Mouse (Mus musculus) megakaryocyte progenitor cell, adult 5-6 weeks (primary cell): ENCODE measurements at regions not wholly inside any gene's neighbourhood (a gene's known extent, or its start where the extent isn't known, plus 50 kb on each side); places are given as distances from the start of the nearest gene placed in this dataset.
"Not testable (repeated sequence)": the region's sequence is repeated elsewhere in the genome, so short reads cannot be mapped to it uniquely, and the experiment has no call there.

Experiments used
- ATAC-seq: replicated peaks from 2 replicates; pipeline ENCODE4 v1.8.0; 2016; ENCODE audit warnings: mild to moderate bottlenecking, moderate TSS enrichment, inconsistent platforms; ENCODE audit not compliant: poor library complexity

DNA sequence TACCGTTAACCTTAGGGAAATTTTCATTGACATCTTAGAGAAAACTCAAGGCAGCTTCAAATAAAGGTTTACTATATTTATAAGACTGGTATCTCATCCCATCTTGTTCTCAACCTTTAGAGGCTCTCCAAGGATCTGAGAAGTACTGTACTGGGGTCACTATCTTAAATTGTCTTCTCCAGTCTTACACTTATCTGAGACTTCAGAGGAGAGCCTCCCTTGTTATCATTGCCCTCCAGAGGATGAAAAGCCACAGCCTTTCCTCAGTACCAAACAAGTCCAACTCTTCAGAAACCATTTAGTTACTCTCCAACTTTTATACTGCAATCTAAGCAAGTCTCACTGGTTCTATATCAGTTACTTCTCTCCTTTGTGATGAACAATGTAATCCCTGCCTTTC lies 376.3 kb downstream of the Fbxo8 start:
- ATAC-seq = no peak

GRCm38 (mm10) chr8:56929076-56929475 lies 378.2 kb downstream of the Fbxo8 start:
- no peak for ATAC-seq

DNA sequence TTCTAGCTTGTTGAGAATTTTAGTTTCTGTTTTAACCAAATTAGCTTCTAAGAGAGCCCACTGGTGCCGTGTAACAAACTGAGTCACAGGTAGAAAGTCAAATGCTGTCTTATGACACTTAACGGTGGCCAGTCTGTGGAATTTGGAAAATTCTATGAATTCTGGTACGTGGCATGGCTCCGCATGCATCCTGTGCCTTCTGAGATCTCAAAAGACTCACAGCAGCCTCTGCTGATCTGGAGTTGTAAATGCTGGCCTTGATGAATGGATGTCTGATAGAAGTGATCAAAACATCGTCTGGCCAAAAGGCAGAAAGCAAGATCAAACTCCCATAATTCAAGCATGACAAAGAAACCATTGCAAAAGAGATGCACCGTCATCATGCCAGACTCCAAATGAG lies 381.5 kb downstream of the Fbxo8 start:
- ATAC-seq = no peak

GRCm38 (mm10) chr8:56962186-56962585 lies 358.6 kb upstream of the Hand2 start:
- ATAC-seq = no peak

DNA sequence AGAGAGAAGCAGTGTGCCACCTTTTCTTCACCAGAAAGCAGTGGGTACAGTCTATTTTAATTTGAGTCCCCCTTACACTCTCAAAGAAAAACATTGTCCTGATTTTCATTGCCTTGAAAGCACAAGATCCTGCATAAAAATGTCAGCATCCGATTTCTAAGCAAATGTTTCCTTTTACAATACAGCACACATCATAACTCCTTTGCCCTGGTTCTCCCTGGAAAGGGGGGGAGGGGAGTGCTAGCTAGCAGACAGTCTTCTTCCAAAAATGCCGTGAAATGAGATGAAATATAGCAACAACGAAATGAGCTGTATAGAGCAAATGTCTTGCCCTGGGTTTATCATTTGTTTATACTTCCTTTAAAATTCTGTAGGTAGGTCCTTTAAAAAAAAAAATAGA lies 350.5 kb upstream of the Hand2 start:
- ATAC-seq = no peak

GRCm38 (mm10) chr8:56978994-56979393 lies 341.8 kb upstream of the Hand2 start:
- no peak for ATAC-seq

DNA sequence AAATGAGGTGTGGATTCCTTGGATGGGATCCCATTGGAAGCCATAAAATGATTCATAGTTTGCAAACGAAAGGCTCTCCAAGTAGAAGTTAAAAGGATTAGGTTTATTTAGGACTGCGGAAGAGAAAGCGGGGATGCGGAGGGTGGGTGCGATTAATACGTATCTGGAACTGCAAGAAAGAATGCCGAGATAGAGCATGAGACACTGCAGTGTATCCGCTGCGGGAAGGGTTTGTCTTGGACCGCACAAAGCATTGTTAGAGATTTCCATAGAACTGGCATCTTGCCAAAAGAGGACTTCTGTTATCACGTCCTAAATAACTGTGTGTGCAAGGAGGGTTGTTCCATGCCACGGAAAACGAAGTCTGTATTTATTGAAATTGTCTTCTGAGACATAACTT lies 341.4 kb upstream of the Hand2 start:
- no peak for ATAC-seq

DNA sequence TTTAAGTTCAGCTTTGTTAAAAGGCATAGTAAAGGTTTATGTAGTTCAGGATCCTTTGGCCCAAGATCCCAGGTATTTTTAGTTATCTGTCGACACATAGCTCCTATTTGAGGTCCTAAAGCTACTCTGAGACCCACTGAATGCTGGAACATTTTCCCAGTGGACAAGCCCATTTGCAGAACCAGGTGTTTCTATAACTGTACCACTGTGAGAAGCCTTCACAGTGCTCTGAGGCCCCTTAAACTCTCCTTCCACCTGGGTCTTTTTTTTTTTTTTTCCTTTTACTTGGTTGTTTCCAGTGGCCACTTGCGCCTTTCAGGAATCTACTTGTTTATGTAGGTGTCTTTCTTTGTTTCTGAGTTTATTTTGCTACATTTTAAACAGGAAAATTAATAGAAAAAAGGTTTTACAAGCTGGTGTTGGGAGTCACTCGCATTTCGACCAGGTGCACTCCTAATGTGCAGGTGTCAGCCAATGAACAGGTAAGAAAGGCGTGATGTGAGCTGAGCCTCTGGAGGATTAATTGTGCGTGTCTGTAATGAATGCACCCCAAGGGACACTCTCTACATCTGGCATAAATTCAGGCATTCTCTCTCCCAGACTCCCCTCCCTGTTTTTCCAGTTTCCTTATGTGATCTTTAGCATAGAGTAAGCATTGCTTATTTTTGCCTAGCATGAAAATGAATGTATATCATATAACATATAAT lies 310.3 kb upstream of the Hand2 start:
- ATAC-seq = no peak

GRCm38 (mm10) chr8:57013813-57014320 lies 306.9 kb upstream of the Hand2 start:
- ATAC-seq = no peak

DNA sequence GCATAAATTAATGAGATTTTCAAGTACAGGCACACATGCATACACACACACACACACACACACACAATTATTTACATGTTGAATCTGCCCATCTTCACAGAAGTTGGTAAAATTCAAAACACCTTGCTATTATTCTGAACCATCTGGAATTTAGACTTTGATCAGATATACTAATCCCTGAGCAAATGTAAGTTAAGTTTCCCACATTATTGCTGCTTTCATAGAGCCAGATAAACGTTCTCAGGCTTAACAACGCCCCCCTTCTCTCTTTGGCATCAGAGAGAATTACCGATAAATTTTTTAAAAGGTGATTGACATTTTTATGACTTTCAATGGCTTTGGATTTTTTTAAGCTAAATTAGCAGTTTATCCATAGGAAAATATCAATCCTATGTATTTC lies 304.5 kb upstream of the Hand2 start:
- ATAC-seq = no peak

- ATAC-seq = not testable (repeated sequence)
These were observed 292.7 kb upstream of the Hand2 start for GRCm38 (mm10) chr8:57028096-57028495.

GRCm38 (mm10) chr8:57048490-57048889 lies 272.3 kb upstream of the Hand2 start:
- ATAC-seq = no peak

- no peak for ATAC-seq
These were observed 271.9 kb upstream of the Hand2 start for GRCm38 (mm10) chr8:57048909-57049308.

- ATAC-seq = no peak
These were observed 268.1 kb upstream of the Hand2 start for GRCm38 (mm10) chr8:57052661-57053060.

GRCm38 (mm10) chr8:57076995-57077394 lies 243.8 kb upstream of the Hand2 start:
- no peak for ATAC-seq

DNA sequence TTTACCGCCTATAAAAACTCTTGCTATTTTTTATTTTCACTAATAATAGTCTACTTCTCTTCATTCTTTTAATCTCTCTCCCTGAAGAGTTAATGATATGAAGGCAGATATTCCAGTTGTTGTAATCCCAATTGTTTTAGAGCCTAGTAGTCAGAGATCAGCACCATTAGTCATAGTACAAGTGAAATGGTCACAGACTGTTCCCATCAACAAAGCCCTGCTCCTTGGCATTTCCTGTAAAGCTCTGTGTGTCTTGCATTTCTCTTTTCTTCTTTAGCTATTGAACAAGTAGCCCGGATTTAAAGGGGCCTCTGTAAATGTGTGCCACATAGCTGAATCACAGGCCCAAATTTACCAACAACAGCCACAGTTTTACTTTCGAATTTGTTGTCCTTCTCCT lies 234.0 kb upstream of the Hand2 start:
- no peak for ATAC-seq

DNA sequence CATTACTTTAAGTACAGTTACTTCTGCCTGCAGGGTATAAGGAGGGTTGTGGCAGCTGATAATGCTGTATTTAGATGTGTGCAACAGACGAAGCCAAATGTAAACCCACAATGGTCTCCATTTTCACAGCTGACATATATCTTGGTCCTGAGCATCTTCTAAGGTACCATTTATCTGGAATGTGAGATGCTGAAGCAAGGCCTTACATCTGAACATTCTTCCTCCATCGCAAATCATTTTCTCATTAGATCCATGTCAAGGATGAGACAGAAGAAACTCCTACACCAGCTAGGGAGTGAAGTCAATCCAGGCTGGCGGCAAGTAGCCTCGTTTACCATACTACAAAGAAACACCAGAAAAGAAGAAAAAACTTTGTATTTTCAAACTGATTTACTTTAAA lies 228.4 kb upstream of the Hand2 start:
- no peak for ATAC-seq

- no peak for ATAC-seq
These were observed 225.6 kb upstream of the Hand2 start for GRCm38 (mm10) chr8:57095169-57095568.

DNA sequence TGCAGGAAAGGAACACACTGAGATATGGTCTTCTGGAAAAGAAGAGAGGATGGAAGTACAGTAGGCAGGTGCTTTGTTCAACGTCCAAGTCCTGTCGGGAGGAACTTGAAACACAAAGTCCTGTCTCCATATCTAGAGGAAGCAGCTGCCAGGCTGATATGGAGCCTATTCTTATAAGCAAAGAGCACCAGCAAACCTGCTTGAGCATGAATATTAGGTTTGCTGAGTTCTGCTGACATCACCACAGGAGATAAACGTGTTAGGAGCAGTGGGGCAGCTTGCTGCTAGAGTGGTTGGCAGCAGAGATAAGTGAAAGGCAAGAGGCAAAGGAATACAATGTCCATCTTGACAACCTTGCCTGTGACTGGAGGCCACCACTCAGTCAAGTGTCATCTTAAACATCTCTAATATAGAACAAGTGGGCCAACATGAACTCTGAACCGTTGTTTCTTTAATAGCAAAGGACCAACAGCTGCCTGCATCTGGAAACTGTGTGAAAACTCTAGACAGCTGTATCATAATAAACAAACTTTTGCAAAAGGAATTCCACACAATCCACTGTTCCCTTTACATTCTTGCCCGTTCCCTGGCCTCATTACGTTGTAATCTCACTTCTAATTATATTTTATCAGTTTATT lies 209.9 kb upstream of the Hand2 start:
- peak; percentile 100 for ATAC-seq

DNA sequence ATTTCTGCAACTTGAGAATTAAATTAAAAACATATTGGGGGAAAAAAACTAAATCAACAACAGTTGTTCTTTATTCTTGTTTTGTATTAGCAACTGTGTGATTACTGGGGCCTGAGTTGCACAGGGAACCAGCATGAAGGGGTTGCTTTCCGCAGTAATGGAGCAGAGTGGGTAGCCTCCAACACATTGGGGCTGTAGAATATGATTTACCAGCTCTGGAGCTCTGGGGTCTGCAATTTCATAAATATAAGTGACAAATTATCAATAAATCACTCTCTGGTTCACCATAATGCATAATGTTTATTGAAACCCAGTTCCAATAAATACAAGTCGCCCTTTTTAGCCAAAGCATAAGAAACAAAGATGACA lies 209.4 kb upstream of the Hand2 start:
- ATAC-seq = no peak

DNA sequence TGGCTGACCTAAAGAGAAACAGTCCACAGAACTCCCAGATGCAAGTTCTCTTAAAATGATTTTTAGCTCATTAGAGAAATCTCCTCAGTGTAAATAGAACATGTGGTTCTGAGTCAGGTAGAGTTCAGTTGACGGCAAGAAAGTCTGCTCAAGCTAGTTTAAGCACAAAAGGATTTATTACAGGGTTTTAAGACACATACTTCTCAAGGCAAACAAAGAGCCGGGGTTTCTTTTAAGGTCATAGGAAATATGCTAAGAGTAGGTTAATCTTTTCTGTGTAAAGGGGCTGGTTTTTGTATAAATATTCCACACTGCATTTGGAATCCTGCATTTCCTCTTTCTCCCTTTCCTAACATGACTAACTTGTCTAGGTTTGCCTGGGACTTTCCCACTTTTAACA lies 206.9 kb upstream of the Hand2 start:
- no peak for ATAC-seq

DNA sequence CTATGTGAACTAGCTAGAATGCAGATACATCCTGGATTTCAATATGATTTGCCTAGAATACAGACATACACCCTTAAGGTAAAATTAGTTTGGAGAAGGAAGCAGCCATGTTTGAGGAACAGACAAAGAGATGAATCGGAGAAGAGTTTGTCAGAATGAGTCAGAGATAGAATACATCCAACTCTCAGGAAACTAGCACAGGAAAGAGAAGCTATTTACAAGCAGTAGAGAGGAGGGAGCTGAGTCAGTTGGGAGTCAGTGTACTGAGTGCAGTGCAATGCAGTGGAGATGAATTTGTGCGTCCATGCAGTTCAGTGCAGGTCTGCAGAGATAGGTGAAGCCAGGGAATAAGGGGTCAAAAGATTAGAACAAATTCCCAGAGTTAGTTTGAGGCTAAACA lies 205.5 kb upstream of the Hand2 start:
- no peak for ATAC-seq

DNA sequence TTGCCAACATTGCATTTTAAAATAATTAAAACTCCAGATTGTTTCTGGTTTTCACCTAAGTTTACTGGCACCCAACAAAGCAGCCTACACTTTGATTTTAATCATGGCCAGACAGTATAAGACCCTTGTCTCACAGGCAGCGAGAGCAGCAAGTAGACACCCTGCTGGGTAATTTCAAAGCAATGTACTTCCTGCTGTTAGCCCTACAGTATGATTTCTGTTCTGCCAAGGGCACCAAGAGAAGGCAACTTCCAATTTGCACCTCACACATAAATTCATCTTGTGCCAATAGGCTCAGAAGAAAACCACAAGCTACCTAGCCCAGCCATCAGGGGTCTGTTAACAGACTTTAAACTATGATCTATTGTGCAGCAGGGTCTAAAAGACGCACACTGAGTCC lies 186.7 kb upstream of the Hand2 start:
- no peak for ATAC-seq
